Mouse (Mus musculus) lung, postnatal 4 days (tissue): ENCODE measurements around the gene Nfe2l2.

Experiments used
- DNase-seq, 2 experiments: peaks; one replicate each; pipeline ENCODE4 v3.0.0; 2021

Gene Nfe2l2

GRCm38 (mm10) chr2:75684526-75684925, 19.9 kb downstream of the Nfe2l2 start:
- no peak for DNase-seq

GRCm38 (mm10) chr2:75682978-75683709, 21.3 kb downstream of the Nfe2l2 start:
- peak; percentile 73 to 81 for DNase-seq

GRCm38 (mm10) chr2:75681439-75681838, 23.0 kb downstream of the Nfe2l2 start:
- no peak for DNase-seq

GRCm38 (mm10) chr2:75679947-75680346, 24.5 kb downstream of the Nfe2l2 start:
- DNase-seq, result no peak

- DNase-seq, result no peak
Observed at GRCm38 (mm10) chr2:75676567-75676966, 27.9 kb downstream of the Nfe2l2 start.

GRCm38 (mm10) chr2:75672561-75672960, 31.9 kb downstream of the Nfe2l2 start:
- no peak for DNase-seq

- no peak for DNase-seq
Observed at GRCm38 (mm10) chr2:75671337-75671660, 33.1 kb downstream of the Nfe2l2 start.

GRCm38 (mm10) chr2:75670446-75671336, 33.8 kb downstream of the Nfe2l2 start:
- no peak for DNase-seq

GRCm38 (mm10) chr2:75669491-75670445, 34.7 kb downstream of the Nfe2l2 start:
- DNase-seq, result no peak

GRCm38 (mm10) chr2:75661106-75661505, 43.3 kb downstream of the Nfe2l2 start:
- no peak for DNase-seq

- no peak for DNase-seq
Observed at GRCm38 (mm10) chr2:75660255-75660948, 44.0 kb downstream of the Nfe2l2 start.

GRCm38 (mm10) chr2:75659629-75659960, 44.8 kb downstream of the Nfe2l2 start:
- DNase-seq, result peak; percentile 94

- peak; percentile 99 to 100 for DNase-seq
Observed at GRCm38 (mm10) chr2:75658727-75659628, 45.5 kb downstream of the Nfe2l2 start, which contains the start of gene Hnrnpa3. Gene Hnrnpa3 (plus strand): TSS chr2:75659261.

- peak; percentile 39 to 44 for DNase-seq
Observed at GRCm38 (mm10) chr2:75657907-75658691, 46.3 kb downstream of the Nfe2l2 start.

- DNase-seq, result no peak
Observed at GRCm38 (mm10) chr2:75656924-75657323, 47.5 kb downstream of the Nfe2l2 start.

GRCm38 (mm10) chr2:75654679-75655078, 49.8 kb downstream of the Nfe2l2 start:
- DNase-seq, result no peak

- no peak for DNase-seq
Observed at GRCm38 (mm10) chr2:75653150-75653549, 51.3 kb downstream of the Nfe2l2 start.

- no peak for DNase-seq
Observed at GRCm38 (mm10) chr2:75650437-75650836, 54.0 kb downstream of the Nfe2l2 start.

GRCm38 (mm10) chr2:75645251-75645650, 59.2 kb downstream of the Nfe2l2 start:
- DNase-seq, result no peak

GRCm38 (mm10) chr2:75643950-75644349, 60.5 kb downstream of the Nfe2l2 start:
- DNase-seq, result no peak
